Comparison of ENCODE assay signal across 25 mouse cellular contexts in genomic region chr3:38434486-38434885, GRCm38 (mm10).
"Had no signal": no experiment of that assay in that cellular context is flagged by ENCODE, and none has a peak within 500 bp of the region (broad histone marks: within the 10 kb centered on the region; RNA-seq: fewer than 3 reads in every experiment).

No protein-coding gene starts in this region.

- H3K4me2 ChIP-seq: heart, embryonic 12.5 days; hindbrain, embryonic 12.5 days; hindbrain, embryonic 14.5 days; intestine, embryonic 15.5 days; limb, embryonic 13.5 days; limb, embryonic 15.5 days had no signal

- H3K36me3 ChIP-seq: heart, embryonic 10.5 days; heart, embryonic 12.5 days; hindbrain, embryonic 10.5 days; hindbrain, embryonic 12.5 days; intestine, embryonic 15.5 days; limb, embryonic 13.5 days; limb, embryonic 15.5 days had no signal

- ATAC-seq: inflammation-experienced regulatory T-cells, adult 6 months; intestine, postnatal 0 days had no signal

- H3K4me1 ChIP-seq: intestine, embryonic 15.5 days; limb, embryonic 13.5 days; limb, embryonic 15.5 days had no signal

- H3K27me3 ChIP-seq: heart, embryonic 12.5 days; hindbrain, embryonic 12.5 days; intestine, embryonic 15.5 days; limb, embryonic 13.5 days; limb, embryonic 15.5 days had no signal

- H3K4me3 ChIP-seq: gastrocnemius, adult 2 months; heart, embryonic 10.5 days; heart, embryonic 12.5 days; hindbrain, embryonic 10.5 days; hindbrain, embryonic 12.5 days; intestine, embryonic 15.5 days; layer of hippocampus, adult 2 months; limb, embryonic 13.5 days; limb, embryonic 15.5 days had no signal

- H3K9ac ChIP-seq: heart, embryonic 12.5 days; hindbrain, embryonic 12.5 days; hindbrain, embryonic 14.5 days; intestine, embryonic 15.5 days; limb, embryonic 13.5 days; limb, embryonic 15.5 days had no signal

- H3K9me3 ChIP-seq: heart, embryonic 10.5 days; heart, embryonic 12.5 days; hindbrain, embryonic 10.5 days; hindbrain, embryonic 12.5 days; intestine, embryonic 15.5 days; limb, embryonic 15.5 days had no signal

- H3K27ac ChIP-seq: gastrocnemius, adult 2 months; heart, embryonic 10.5 days; hindbrain, embryonic 10.5 days; hindbrain, embryonic 12.5 days; hindbrain, embryonic 14.5 days; intestine, embryonic 15.5 days; layer of hippocampus, adult 2 months; limb, embryonic 13.5 days; limb, embryonic 15.5 days had no signal

- DNase-seq: gastrocnemius, adult 2 months; gastrocnemius, postnatal 10 days; gastrocnemius, postnatal 25 days; heart, adult 18-20 months; heart, postnatal 10 days; heart, postnatal 4 days; kidney, adult 18-20 months; kidney, adult 8-10 months; kidney, postnatal 10 days; kidney, postnatal 25 days; kidney, postnatal 4 days; layer of hippocampus, adult 9-11 months; layer of hippocampus, postnatal 36 days; left cerebral cortex, postnatal 4 days had no signal
